Mouse (Mus musculus): ENCODE results near the gene Chic1. TPM values are rescaled to one million over a fixed set of nuclear protein-coding genes. Genes with fewer than 3 reads are reported as not detected.

The Chic1 gene
- polyA plus RNA-seq, 1 experiment from 2014 or later, result 2.0 TPM

- TF ChIP-seq CTCF (IDR thresholded peaks at IDR 0.05; ENCODE audit: low read depth), result no peak
- Histone ChIP-seq H3K9me3 (ENCODE audit: control insufficient read depth) (no peaks in the 10 kb centered on the region), H3K9ac (ENCODE audit: low read depth, low read length) (no peak overlapping the region), H3K4me1 (replicated peaks; ENCODE audit: control insufficient read depth, insufficient read depth, low read length) (no peaks in the 10 kb centered on the region), H3K36me3 (ENCODE audit: control insufficient read depth, insufficient read depth) (no peaks in the 10 kb centered on the region), H3K27ac (ENCODE audit: low read depth, low read length) (no peak overlapping the region), H3K4me3 (ENCODE audit: low read depth, low read length) (no peak overlapping the region), H3K4me2 (replicated peaks; ENCODE audit: low read depth) (no peak overlapping the region), H3K27me3 (replicated peaks; ENCODE audit: control insufficient read depth, insufficient read depth, low read length) (no peaks in the 10 kb centered on the region)
- 45% methylated on average over 13 of the region's 13 CpGs for WGBS
- peak; percentile 69 for ATAC-seq
Observed at GRCm38 (mm10) chrX:103405021-103405420, 48.7 kb downstream of the Chic1 start.

GRCm38 (mm10) chrX:103414167-103414566, 57.9 kb downstream of the Chic1 start, which contains the start of gene Tsx:
Gene Tsx, plus strand, starts transcription at chrX:103414467.
- Histone ChIP-seq H3K27ac (ENCODE audit: low read depth, low read length) (no peak within 1 kb of the TSS), H3K36me3 (ENCODE audit: control insufficient read depth, insufficient read depth) (no peaks in the 10 kb centered on the region), H3K4me3 (ENCODE audit: low read depth, low read length) (no peak within 1 kb of the TSS), H3K27me3 (replicated peaks; ENCODE audit: control insufficient read depth, insufficient read depth, low read length) (no peaks in the 10 kb centered on the region; the same call in 1 of the 2 replicates), H3K9ac (ENCODE audit: low read depth, low read length) (no peak within 1 kb of the TSS), H3K9me3 (ENCODE audit: control insufficient read depth) (no peaks in the 10 kb centered on the region), H3K4me1 (replicated peaks; ENCODE audit: control insufficient read depth, insufficient read depth, low read length) (no peaks in the 10 kb centered on the region), H3K4me2 (replicated peaks; ENCODE audit: low read depth) (no peak within 1 kb of the TSS)
- WGBS, result 73% methylated on average over 5 of the region's 5 CpGs
- ATAC-seq, result no peak
- TF ChIP-seq CTCF (IDR thresholded peaks at IDR 0.05; ENCODE audit: low read depth), result no peak

GRCm38 (mm10) chrX:103421710-103422109, 65.4 kb downstream of the Chic1 start, which contains the start of gene Gm26992:
Gene Gm26992, plus strand, starts transcription at chrX:103422010.
- ATAC-seq, result no peak
- Histone ChIP-seq H3K4me1 (replicated peaks; ENCODE audit: control insufficient read depth, insufficient read depth, low read length) (no peaks in the 10 kb centered on the region), H3K4me2 (replicated peaks; ENCODE audit: low read depth) (no peak within 1 kb of the TSS), H3K9ac (ENCODE audit: low read depth, low read length) (no peak within 1 kb of the TSS), H3K27ac (ENCODE audit: low read depth, low read length) (no peak within 1 kb of the TSS), H3K4me3 (ENCODE audit: low read depth, low read length) (no peak within 1 kb of the TSS), H3K9me3 (ENCODE audit: control insufficient read depth) (no peaks in the 10 kb centered on the region), H3K36me3 (ENCODE audit: control insufficient read depth, insufficient read depth) (no peaks in the 10 kb centered on the region), H3K27me3 (replicated peaks; ENCODE audit: control insufficient read depth, insufficient read depth, low read length) (0 out of 2 replicates have a peak, but pooled peaks cover 5% of the 10 kb centered on the region)
- WGBS, result 91% methylated on average over 2 of the region's 2 CpGs
- no peak for TF ChIP-seq CTCF (IDR thresholded peaks at IDR 0.05; ENCODE audit: low read depth)

GRCm38 (mm10) chrX:103427677-103428076, 71.4 kb downstream of the Chic1 start:
- Histone ChIP-seq H3K27me3 (replicated peaks; ENCODE audit: control insufficient read depth, insufficient read depth, low read length) (no peaks in the 10 kb centered on the region), H3K4me3 (ENCODE audit: low read depth, low read length) (no peak overlapping the region), H3K9ac (ENCODE audit: low read depth, low read length) (no peak overlapping the region), H3K4me1 (replicated peaks; ENCODE audit: control insufficient read depth, insufficient read depth, low read length) (no peaks in the 10 kb centered on the region), H3K9me3 (ENCODE audit: control insufficient read depth) (no peaks in the 10 kb centered on the region), H3K36me3 (ENCODE audit: control insufficient read depth, insufficient read depth) (no peaks in the 10 kb centered on the region), H3K4me2 (replicated peaks; ENCODE audit: low read depth) (no peak overlapping the region), H3K27ac (ENCODE audit: low read depth, low read length) (no peak overlapping the region)
- TF ChIP-seq CTCF (IDR thresholded peaks at IDR 0.05; ENCODE audit: low read depth), result no peak
- ATAC-seq, result no peak
- WGBS, result 78% methylated on average over 7 of the region's 7 CpGs

GRCm38 (mm10) chrX:103432293-103432692, 76.0 kb downstream of the Chic1 start:
- Histone ChIP-seq H3K9me3 (ENCODE audit: control insufficient read depth) (no peaks in the 10 kb centered on the region), H3K9ac (ENCODE audit: low read depth, low read length) (no peak overlapping the region), H3K36me3 (ENCODE audit: control insufficient read depth, insufficient read depth) (no peaks in the 10 kb centered on the region), H3K4me2 (replicated peaks; ENCODE audit: low read depth) (no peak overlapping the region), H3K4me3 (ENCODE audit: low read depth, low read length) (no peak overlapping the region), H3K27ac (ENCODE audit: low read depth, low read length) (no peak overlapping the region), H3K27me3 (replicated peaks; ENCODE audit: control insufficient read depth, insufficient read depth, low read length) (0 out of 2 replicates have a peak, but pooled peaks cover 3% of the 10 kb centered on the region), H3K4me1 (replicated peaks; ENCODE audit: control insufficient read depth, insufficient read depth, low read length) (no peaks in the 10 kb centered on the region)
- ATAC-seq, result no peak
- TF ChIP-seq CTCF (IDR thresholded peaks at IDR 0.05; ENCODE audit: low read depth), result no peak
- WGBS, result 55% methylated on average over 7 of the region's 7 CpGs

- 13% methylated on average over 9 of the region's 9 CpGs for WGBS
- no peak overlapping the region for H3K4me2 ChIP-seq (replicated peaks; ENCODE audit: low read depth)
Observed at GRCm38 (mm10) chrX:103438023-103438422, 81.7 kb downstream of the Chic1 start.

GRCm38 (mm10) chrX:103440803-103441202, 84.5 kb downstream of the Chic1 start:
- Histone ChIP-seq H3K4me1 (replicated peaks; ENCODE audit: control insufficient read depth, insufficient read depth, low read length) (no peaks in the 10 kb centered on the region), H3K4me2 (replicated peaks; ENCODE audit: low read depth) (no peak overlapping the region), H3K4me3 (ENCODE audit: low read depth, low read length) (no peak overlapping the region), H3K9me3 (ENCODE audit: control insufficient read depth) (no peaks in the 10 kb centered on the region), H3K36me3 (ENCODE audit: control insufficient read depth, insufficient read depth) (no peaks in the 10 kb centered on the region), H3K9ac (ENCODE audit: low read depth, low read length) (no peak overlapping the region), H3K27me3 (replicated peaks; ENCODE audit: control insufficient read depth, insufficient read depth, low read length) (0 out of 2 replicates have a peak, but pooled peaks cover 16% of the 10 kb centered on the region), H3K27ac (ENCODE audit: low read depth, low read length) (no peak overlapping the region)
- WGBS, result 3% methylated on average over 1 of the region's 1 CpGs
- peak; percentile 75 for TF ChIP-seq CTCF (IDR thresholded peaks at IDR 0.05; ENCODE audit: low read depth)
- no peak for ATAC-seq

More at GRCm38 (mm10) chrX:103438023-103438422, 81.7 kb downstream of the Chic1 start:
- H3K4me3 ChIP-seq (ENCODE audit: low read depth, low read length), result no peak overlapping the region
- H3K36me3 ChIP-seq (ENCODE audit: control insufficient read depth, insufficient read depth), result no peaks in the 10 kb centered on the region
- no peak for TF ChIP-seq CTCF (IDR thresholded peaks at IDR 0.05; ENCODE audit: low read depth)
- H3K27ac ChIP-seq (ENCODE audit: low read depth, low read length), result no peak overlapping the region
- H3K27me3 ChIP-seq (replicated peaks; ENCODE audit: control insufficient read depth, insufficient read depth, low read length), result 0 out of 2 replicates have a peak, but pooled peaks cover 14% of the 10 kb centered on the region
- ATAC-seq, result no peak
- H3K9ac ChIP-seq (ENCODE audit: low read depth, low read length), result no peak overlapping the region
- H3K4me1 ChIP-seq (replicated peaks; ENCODE audit: control insufficient read depth, insufficient read depth, low read length), result no peaks in the 10 kb centered on the region
- no peaks in the 10 kb centered on the region for H3K9me3 ChIP-seq (ENCODE audit: control insufficient read depth)

All from intestine, postnatal 0 days (tissue).